Mouse (Mus musculus) midbrain, embryonic 10.5 days (tissue): Measurements from ENCODE around the gene Nutm1. TPM values are rescaled to one million over a fixed set of nuclear protein-coding genes. Genes with fewer than 3 reads are reported as not detected.
"Not testable (repeated sequence)": the region's sequence is repeated elsewhere in the genome, so short reads cannot be mapped to it uniquely, and the experiment has no call there.

Experiments used
- DNase-seq: peaks from one replicate; pipeline ENCODE4 v3.0.0-alpha.2; 2017; ENCODE audit warnings: low spot score
- H3K27ac ChIP-seq: fragments of 300-500 bp; sonication (generic); replicated peaks from 2 replicates; pipeline ENCODE4 v1.5.1; 2016; ENCODE audit warnings: mild to moderate bottlenecking
- H3K27me3 ChIP-seq: fragments of 300-500 bp; sonication (generic); 2 replicates; pipeline ENCODE4 v1.6.1; 2016; ENCODE audit warnings: low read depth, mild to moderate bottlenecking; ENCODE audit not compliant: poor library complexity, severe bottlenecking
- H3K36me3 ChIP-seq: fragments of 300-500 bp; sonication (generic); 2 replicates; pipeline ENCODE4 v1.6.1; 2016; ENCODE audit warnings: mild to moderate bottlenecking, moderate library complexity
- H3K4me1 ChIP-seq: fragments of 300-500 bp; sonication (generic); 2 replicates; pipeline ENCODE4 v1.6.1; 2016
- H3K4me3 ChIP-seq: fragments of 300-500 bp; sonication (generic); 2 replicates; pipeline ENCODE4 v1.5.1; 2016; ENCODE audit warnings: mild to moderate bottlenecking, moderate library complexity
- H3K9me3 ChIP-seq: fragments of 300-500 bp; sonication (generic); replicated peaks from 2 replicates; pipeline ENCODE4 v1.6.1; 2016; ENCODE audit warnings: mild to moderate bottlenecking
- WGBS: fragments of 180-500 bp; shearing (Covaris S2); methylation state at CpG from one replicate; pipeline ENCODE4 v1.1.7; 2016; 5-methylcytosine and 5-hydroxymethylcytosine counted together
- polyA plus RNA-seq: library from polyadenylated mRNA; unstranded; fragments of >200 nt; fragmentation: Nextera tagmentation; extraction: Ambion mirVana; gene quantifications from 2 replicates; pipeline ENCODE4 v1.2.1, GENCODE M21; 2016

Nutm1 gene
- polyA plus RNA-seq, result 0.02 TPM in 1 of 2 replicates, not detected in the other

DNA sequence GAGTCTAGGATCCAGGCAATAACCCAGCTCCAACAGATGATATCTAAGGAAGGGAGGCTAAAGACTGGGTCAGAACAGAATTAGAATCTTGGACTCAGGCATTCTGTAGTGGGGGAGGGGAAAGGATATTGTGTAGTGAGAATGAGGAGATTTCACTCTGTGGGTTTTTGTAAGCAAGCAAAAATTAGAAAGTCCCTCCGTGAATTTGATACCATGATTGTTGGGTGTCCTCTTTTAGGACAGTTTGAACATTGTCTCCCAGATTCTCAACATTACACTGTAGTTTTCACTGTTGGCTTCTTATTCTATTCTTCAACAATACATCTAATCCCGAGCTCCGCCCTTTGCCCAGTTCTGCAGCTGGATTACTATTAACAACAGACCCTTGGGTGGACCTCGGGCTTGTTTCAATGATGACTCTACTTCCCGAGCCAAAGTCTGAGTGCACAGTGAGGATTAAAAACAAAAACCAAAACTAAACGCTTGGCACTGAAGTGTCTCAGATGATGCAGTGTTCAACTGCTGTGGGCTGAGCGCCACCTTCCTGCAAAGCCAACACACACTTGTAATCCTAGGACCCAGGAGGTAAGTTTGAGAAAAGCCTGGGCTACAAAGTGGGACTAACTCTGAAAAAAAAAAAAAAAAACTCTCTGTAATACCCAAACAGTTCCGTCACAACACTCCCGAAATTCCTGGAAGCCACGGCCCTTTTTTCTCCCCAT, at the start of gene Nutm1:
TSS of gene Nutm1 (minus strand) at position 51 of the 722 bp plus-strand sequence.
- WGBS, result 75% methylated on average over 10 of the region's 10 CpGs

GRCm38 (mm10) chr2:112308671-112309070, 49.6 kb upstream of the Nutm1 start:
- H3K27me3 ChIP-seq, result no peaks in the 10 kb centered on the region
- H3K9me3 ChIP-seq, result no peaks in the 10 kb centered on the region
- H3K4me3 ChIP-seq, result no peak overlapping the region
- DNase-seq, result no peak
- no peak overlapping the region for H3K27ac ChIP-seq
- no peaks in the 10 kb centered on the region for H3K4me1 ChIP-seq
- whole genome bisulfite sequencing, result 93% methylated on average over 3 of the region's 3 CpGs
- H3K36me3 ChIP-seq, result no peaks in the 10 kb centered on the region

More for the DNA sequence above, at the start of gene Nutm1:
- Histone ChIP-seq H3K36me3 (no peaks in the 10 kb centered on the region), H3K4me1 (peaks cover 14% of the 10 kb centered on the region), H3K27me3 (no peaks in the 10 kb centered on the region), H3K27ac (no peak within 1 kb of the TSS), H3K9me3 (no peaks in the 10 kb centered on the region), H3K4me3 (no peak within 1 kb of the TSS)
- DNase-seq, result no peak

- WGBS, result 94% methylated on average over 4 of the region's 4 CpGs
- Histone ChIP-seq H3K27ac (no peak overlapping the region), H3K4me1 (no peaks in the 10 kb centered on the region), H3K9me3 (no peaks in the 10 kb centered on the region), H3K27me3 (no peaks in the 10 kb centered on the region), H3K4me3 (no peak overlapping the region), H3K36me3 (no peaks in the 10 kb centered on the region)
- no peak for DNase-seq
Measured at GRCm38 (mm10) chr2:112298221-112298620, 39.1 kb upstream of the Nutm1 start.

DNA sequence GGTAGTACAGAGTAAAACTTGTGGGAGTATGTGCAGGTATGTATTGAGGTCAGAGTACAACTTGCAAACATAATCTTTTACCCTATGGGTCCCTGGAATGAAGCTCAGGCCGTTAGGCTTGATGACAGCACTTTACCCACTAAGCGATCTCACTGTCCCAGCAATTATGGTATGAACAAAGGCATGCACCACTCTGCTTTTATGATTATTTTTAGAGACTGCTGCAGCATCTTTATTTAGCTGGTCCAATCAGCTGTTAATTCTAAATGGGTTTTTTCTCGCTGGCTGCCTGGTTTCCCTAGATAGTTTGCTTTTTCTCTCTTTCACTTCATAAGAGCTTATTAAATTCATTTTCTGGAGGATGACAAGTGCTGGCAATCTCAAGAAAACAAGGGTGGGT, 37.1 kb upstream of the Nutm1 start:
- no peaks in the 10 kb centered on the region for H3K9me3 ChIP-seq

GRCm38 (mm10) chr2:112292823-112293222, 33.7 kb upstream of the Nutm1 start:
- Histone ChIP-seq H3K27me3 (no peaks in the 10 kb centered on the region), H3K9me3 (no peaks in the 10 kb centered on the region), H3K36me3 (no peaks in the 10 kb centered on the region), H3K4me1 (no peaks in the 10 kb centered on the region), H3K4me3 (no peak overlapping the region), H3K27ac (no peak overlapping the region)
- WGBS, result 89% methylated on average over 2 of the region's 2 CpGs
- no peak for DNase-seq

More for the DNA sequence above, 37.1 kb upstream of the Nutm1 start:
- no peak overlapping the region for H3K27ac ChIP-seq
- H3K27me3 ChIP-seq, result no peaks in the 10 kb centered on the region
- no peaks in the 10 kb centered on the region for H3K4me1 ChIP-seq
- 92% methylated on average over 3 of the region's 3 CpGs for WGBS
- no peaks in the 10 kb centered on the region for H3K36me3 ChIP-seq
- DNase-seq, result no peak
- no peak overlapping the region for H3K4me3 ChIP-seq

DNA sequence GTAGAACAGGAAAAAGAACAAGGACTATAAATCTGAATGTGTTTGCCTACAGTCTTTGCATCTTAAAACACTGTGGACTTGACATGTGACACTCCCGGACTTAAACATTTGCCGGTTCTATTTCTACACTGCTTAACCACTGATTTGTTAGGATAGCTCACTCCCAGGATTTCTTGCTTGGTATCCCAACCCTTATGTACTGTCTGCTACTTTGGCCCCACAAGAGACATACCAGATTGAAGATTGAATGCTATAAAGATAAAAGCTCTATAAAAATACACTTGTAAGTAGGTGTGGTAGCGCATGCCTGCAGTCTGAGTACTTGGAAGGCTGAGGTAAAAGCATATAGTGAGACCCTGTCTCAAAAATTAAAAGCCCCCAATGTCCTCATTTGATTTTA, 30.4 kb upstream of the Nutm1 start:
- no peak for DNase-seq
- no peak overlapping the region for H3K4me3 ChIP-seq
- H3K36me3 ChIP-seq, result no peaks in the 10 kb centered on the region
- H3K4me1 ChIP-seq, result peaks cover 10% of the 10 kb centered on the region
- H3K27me3 ChIP-seq, result no peaks in the 10 kb centered on the region
- no peak overlapping the region for H3K27ac ChIP-seq
- no peaks in the 10 kb centered on the region for H3K9me3 ChIP-seq
- 95% methylated on average over 3 of the region's 3 CpGs for WGBS

DNA sequence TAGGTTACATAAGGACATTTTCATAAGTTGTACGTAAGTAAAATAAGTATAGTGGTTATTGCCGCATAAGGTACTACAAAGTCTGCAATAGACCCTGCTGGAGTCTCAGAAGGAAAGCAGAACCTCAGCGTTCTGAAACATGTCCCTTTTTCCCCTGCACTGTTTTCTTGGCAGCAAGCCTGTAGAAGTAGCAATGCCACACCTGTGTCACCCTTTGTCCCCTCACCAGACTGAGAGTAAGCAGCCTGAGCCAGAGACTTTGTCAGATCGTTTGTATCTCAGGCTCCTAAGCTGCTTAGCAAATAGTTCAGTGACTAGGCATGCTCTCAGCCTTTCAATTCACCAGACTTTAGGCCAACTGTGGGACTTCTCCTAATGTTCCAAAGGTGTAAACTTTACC, 28.0 kb upstream of the Nutm1 start:
- WGBS, result 70% methylated on average over 4 of the region's 4 CpGs

GRCm38 (mm10) chr2:112286062-112286461, 27.0 kb upstream of the Nutm1 start:
- H3K4me1 ChIP-seq, result peaks cover 16% of the 10 kb centered on the region
- not testable (repeated sequence) for H3K4me3 ChIP-seq, H3K27me3 ChIP-seq, H3K9me3 ChIP-seq, DNase-seq, H3K36me3 ChIP-seq, H3K27ac ChIP-seq
- 91% methylated on average over 1 of the region's 1 CpGs for WGBS

More for the DNA sequence above, 28.0 kb upstream of the Nutm1 start:
- H3K27me3 ChIP-seq, result no peaks in the 10 kb centered on the region
- no peak for DNase-seq
- no peak overlapping the region for H3K27ac ChIP-seq
- H3K36me3 ChIP-seq, result no peaks in the 10 kb centered on the region
- peaks cover 16% of the 10 kb centered on the region for H3K4me1 ChIP-seq
- no peak overlapping the region for H3K4me3 ChIP-seq
- H3K9me3 ChIP-seq, result no peaks in the 10 kb centered on the region

DNA sequence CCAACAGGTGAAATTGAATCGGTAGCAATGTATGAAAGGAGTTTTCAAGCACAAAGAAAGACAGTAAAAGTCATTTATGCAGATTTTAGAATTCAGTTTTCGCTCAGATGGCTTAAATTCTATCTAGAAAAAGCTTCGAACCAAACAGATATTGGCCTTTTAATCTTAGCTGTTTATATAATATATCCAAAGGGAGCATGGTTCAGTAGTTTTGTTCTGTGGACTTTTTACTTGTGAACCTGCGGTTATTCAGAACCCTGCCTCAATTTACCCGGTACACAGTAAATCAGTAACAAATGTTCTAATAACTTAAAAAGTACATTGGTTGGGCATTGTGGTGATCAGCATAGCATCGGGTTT, 25.9 kb upstream of the Nutm1 start:
- DNase-seq, result no peak
- no peaks in the 10 kb centered on the region for H3K36me3 ChIP-seq
- peak overlapping the region; percentile 61 for H3K4me3 ChIP-seq
- no peaks in the 10 kb centered on the region for H3K27me3 ChIP-seq
- no peaks in the 10 kb centered on the region for H3K9me3 ChIP-seq
- H3K4me1 ChIP-seq, result peaks cover 16% of the 10 kb centered on the region
- WGBS, result 69% methylated on average over 6 of the region's 6 CpGs
- no peak overlapping the region for H3K27ac ChIP-seq

- Histone ChIP-seq H3K27ac (peak overlapping the region; percentile 78), H3K4me1 (peaks cover 16% of the 10 kb centered on the region), H3K27me3 (no peaks in the 10 kb centered on the region), H3K36me3 (no peaks in the 10 kb centered on the region), H3K4me3 (peak overlapping the region; percentile 61), H3K9me3 (no peaks in the 10 kb centered on the region)
- WGBS, result 3% methylated on average over 21 of the region's 21 CpGs
- peak; percentile 58 for DNase-seq
Measured at GRCm38 (mm10) chr2:112284363-112285030, 25.4 kb upstream of the Nutm1 start.

DNA sequence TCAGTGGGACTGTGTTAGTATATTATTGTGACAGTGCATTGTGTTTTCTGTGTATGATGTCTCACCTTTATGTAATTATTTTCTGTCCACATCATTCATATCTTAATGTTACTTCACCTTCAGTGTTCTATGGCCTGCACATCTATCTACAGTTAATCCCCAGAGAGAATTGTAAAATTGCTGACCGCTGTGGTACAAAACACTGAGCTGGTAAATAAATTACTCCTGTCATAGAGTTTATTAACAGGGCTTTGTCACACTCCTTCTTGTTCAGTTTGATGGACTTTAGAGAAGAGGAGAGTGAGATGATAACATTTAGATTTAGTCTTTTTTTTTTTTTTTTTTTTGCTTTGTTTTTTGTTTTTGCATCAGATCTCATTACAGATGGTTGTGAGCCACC, 23.8 kb upstream of the Nutm1 start:
- H3K9me3 ChIP-seq, result no peaks in the 10 kb centered on the region
- H3K4me1 ChIP-seq, result peaks cover 16% of the 10 kb centered on the region
- no peaks in the 10 kb centered on the region for H3K27me3 ChIP-seq
- H3K27ac ChIP-seq, result no peak overlapping the region
- H3K36me3 ChIP-seq, result no peaks in the 10 kb centered on the region
- no peak for DNase-seq
- WGBS, result 95% methylated on average over 1 of the region's 1 CpGs
- H3K4me3 ChIP-seq, result no peak overlapping the region

DNA sequence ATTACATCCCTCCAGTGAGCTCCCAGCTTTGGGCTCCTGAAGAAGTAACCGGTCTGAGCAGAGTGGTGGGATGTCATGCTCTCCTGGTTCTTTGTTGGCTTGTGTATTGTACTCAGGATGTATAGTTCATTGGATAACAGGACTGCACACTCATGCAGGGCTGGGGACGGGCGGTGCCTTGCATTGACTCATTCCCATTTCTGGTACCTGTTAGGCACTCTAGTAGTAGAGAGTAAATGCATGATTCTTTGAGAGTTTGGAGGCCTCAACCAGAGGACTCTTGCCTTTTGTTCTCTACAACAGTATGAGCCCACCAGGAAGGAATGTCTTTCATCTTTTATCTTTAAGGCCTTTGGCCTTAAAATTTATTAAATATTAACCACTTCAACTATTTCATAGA, 17.8 kb upstream of the Nutm1 start:
- DNase-seq, result no peak
- Histone ChIP-seq H3K9me3 (no peaks in the 10 kb centered on the region), H3K27me3 (no peaks in the 10 kb centered on the region), H3K27ac (no peak overlapping the region), H3K4me3 (no peak overlapping the region), H3K36me3 (no peaks in the 10 kb centered on the region), H3K4me1 (no peaks in the 10 kb centered on the region)
- WGBS, result 94% methylated on average over 3 of the region's 3 CpGs

GRCm38 (mm10) chr2:112273474-112273873, 14.4 kb upstream of the Nutm1 start:
- no peak overlapping the region for H3K27ac ChIP-seq
- H3K9me3 ChIP-seq, result no peaks in the 10 kb centered on the region
- H3K4me1 ChIP-seq, result no peaks in the 10 kb centered on the region; the same call in 1 of the 2 replicates
- H3K4me3 ChIP-seq, result no peak overlapping the region
- no peak for DNase-seq
- H3K36me3 ChIP-seq, result no peaks in the 10 kb centered on the region
- no peaks in the 10 kb centered on the region for H3K27me3 ChIP-seq
- 93% methylated on average over 6 of the region's 6 CpGs for WGBS
